Mouse (Mus musculus) gastrocnemius, postnatal 25 days (tissue): ENCODE data around the gene 2410137M14Rik. TPM values are rescaled to one million over a fixed set of nuclear protein-coding genes. Genes with fewer than 3 reads are reported as not detected.

Experiments
- DNase-seq: peaks from one replicate; pipeline ENCODE4 v3.0.0; 2022
- total RNA-seq, 2 experiments: library from RNA; stranded (reverse); gene quantifications; 1 replicate in 1 of 2; 2 replicates in 1 of 2; pipeline ENCODE4 v1.2.3; 2021

Gene 2410137M14Rik
- total RNA-seq, 2 experiments from 2014 or later, result not detected

DNA sequence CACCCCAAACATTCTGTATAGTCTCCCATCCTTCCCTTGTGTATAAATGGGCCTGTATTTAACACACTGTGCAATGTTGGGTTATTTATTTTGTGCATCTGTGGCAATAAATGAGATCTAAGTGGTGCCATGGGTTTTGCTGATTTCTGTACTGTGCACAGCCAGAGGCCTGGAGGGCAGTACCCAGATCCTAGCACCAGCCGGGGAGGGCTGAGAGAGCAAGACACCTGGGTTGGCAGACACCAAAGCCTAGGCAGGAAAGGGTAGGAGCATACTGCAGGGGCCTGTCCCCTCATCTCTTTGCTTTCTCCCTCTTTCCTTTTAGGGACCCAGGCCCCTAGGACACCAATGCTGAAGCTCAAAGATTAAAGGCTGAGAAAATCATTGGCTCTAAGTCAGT, 32.8 kb downstream of the 2410137M14Rik start:
- DNase-seq, result no peak

DNA sequence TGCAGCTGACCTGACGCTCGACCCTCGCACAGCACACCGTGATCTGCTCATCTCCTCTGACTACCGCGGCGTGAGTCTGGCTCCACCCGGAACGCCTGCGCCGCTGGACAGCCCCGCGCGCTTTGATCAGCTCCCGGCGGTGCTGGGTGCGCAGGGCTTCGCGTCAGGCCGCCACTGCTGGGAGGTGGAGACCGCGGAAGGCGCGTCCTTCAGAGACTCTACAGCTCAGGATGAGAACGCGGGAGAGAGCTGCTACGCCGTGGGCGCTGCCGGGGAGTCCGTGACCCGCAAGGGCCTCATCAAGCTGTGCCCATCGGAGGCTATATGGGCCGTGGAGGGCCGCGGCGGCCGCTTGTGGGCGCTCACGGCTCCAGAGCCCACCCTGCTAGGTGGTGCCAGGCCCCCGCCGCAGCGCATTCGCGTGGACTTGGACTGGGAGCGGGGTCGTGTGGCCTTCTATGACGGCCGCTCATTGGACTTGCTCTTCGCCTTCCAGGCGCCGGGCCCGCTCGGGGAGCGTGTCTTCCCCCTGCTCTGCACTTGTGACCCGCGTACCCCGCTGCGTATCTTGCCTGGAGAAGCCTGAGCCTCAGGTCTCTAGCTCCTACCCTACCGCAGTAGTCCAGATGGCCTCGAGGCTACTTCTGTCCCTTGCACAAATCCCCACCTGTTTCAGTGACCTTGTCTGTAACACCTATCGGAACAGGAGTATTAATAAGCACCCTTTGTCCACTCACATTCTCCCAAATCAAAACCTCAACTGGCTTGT, 33.8 kb downstream of the 2410137M14Rik start:
- peak; percentile 37 for DNase-seq

DNA sequence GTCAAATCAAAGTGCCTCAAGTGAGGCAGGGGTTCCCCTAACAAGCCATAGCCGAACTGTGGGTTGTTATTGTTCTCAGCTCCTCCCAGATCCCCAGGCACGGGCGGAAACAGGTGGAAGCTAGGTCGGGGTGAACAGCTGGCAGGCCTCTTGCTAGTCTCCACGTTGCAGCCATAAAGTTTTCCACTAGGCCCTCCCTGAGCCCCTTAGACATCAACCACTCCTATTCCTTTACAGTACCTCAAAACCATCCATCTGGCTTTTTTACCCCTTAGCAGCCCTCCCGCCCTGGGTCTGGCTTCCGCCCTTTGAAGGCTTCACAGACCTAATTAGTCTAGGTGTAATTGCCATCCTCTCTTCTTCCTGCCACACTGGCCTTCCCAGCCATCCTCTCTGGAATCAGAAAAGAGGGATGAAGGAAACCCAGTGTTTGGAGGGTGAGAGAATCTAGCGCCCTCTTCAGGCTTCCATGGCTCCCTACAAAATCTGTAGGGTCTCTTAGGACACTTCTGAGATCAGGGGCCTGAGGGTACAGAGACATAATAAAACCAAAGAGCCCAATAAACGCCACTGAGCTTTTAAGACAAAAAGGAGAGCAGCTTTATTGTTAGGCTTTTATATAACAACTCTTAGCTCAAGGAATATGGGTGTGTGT, 36.8 kb downstream of the 2410137M14Rik start:
- peak; percentile 13 for DNase-seq

- DNase-seq, result no peak
These were observed 37.3 kb downstream of the 2410137M14Rik start for GRCm38 (mm10) chr17:36943691-36944090.

- no peak for DNase-seq
These were observed 38.1 kb downstream of the 2410137M14Rik start, which contains the start of gene Rnf39 for GRCm38 (mm10) chr17:36942791-36943471. TSS of gene Rnf39 (plus strand) at chr17:36942918.

GRCm38 (mm10) chr17:36942391-36942790, 38.6 kb downstream of the 2410137M14Rik start:
- DNase-seq, result peak; percentile 13

- DNase-seq, result no peak
These were observed 43.0 kb downstream of the 2410137M14Rik start for GRCm38 (mm10) chr17:36938056-36938455.

GRCm38 (mm10) chr17:36931806-36932205, 49.2 kb downstream of the 2410137M14Rik start:
- DNase-seq, result no peak

- DNase-seq, result no peak
These were observed 49.9 kb downstream of the 2410137M14Rik start for GRCm38 (mm10) chr17:36931130-36931529.

DNA sequence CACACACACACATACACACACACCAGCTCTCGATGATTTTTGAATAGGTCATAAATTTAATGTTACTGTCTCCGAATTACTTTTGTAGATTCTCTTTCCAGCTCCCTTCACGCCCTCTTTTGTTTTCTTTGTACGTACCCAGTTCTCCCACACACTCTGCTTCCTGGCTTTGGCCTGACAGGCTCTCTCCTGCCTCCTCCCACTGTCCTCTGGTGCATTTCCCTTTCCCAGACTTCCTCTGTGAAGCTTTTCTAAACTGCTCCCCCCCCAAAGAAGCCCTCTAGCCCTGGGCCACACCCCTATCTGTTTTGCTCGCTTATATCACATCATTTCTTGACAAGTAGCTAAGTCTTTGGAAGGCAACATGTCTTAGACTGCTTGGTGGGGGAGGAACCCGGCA, 50.8 kb downstream of the 2410137M14Rik start:
- no peak for DNase-seq

GRCm38 (mm10) chr17:36929236-36929932, 51.7 kb downstream of the 2410137M14Rik start:
- DNase-seq, result no peak

Other genes starting within 250 kb of the 2410137M14Rik start
- not detected for gene H2-M10.5, start 208.3 kb downstream of the 2410137M14Rik start, total RNA-seq
- not detected for gene H2-M10.6, start 169.1 kb downstream of the 2410137M14Rik start, total RNA-seq
- 10 to 100 TPM; 15.2 to 16.7 TPM for gene Trim26, start 144.1 kb downstream of the 2410137M14Rik start, total RNA-seq
- not detected for gene Trim15, start 114.0 kb downstream of the 2410137M14Rik start, total RNA-seq
- under 1 TPM in 1 of 2 experiments, not detected in 1; 0.16 TPM for gene Trim10, start 111.7 kb downstream of the 2410137M14Rik start, total RNA-seq
- not detected for gene Trim40, start 91.1 kb downstream of the 2410137M14Rik start, total RNA-seq
- gene Trim31, start 83.1 kb downstream of the 2410137M14Rik start, total RNA-seq, result not detected
- under 1 TPM in 1 of 2 experiments, not detected in 1; 0.38 TPM for gene Rnf39, start 38.3 kb downstream of the 2410137M14Rik start, total RNA-seq
- 10 to 100 TPM; 47.3 to 64.5 TPM for gene Ppp1r11, start 29.5 kb downstream of the 2410137M14Rik start, total RNA-seq
- gene Znrd1, start 22.7 kb downstream of the 2410137M14Rik start, total RNA-seq, result 10 to 100 TPM; 18.0 to 20.6 TPM
- 10 to 100 TPM; 13.7 to 15.1 TPM for gene Znrd1as, start 22.6 kb downstream of the 2410137M14Rik start, total RNA-seq
- not detected for gene H2-M5, start 8.3 kb upstream of the 2410137M14Rik start, total RNA-seq
- gene Zfp57, start 19.9 kb upstream of the 2410137M14Rik start, total RNA-seq, result under 1 TPM; 0.78 to 0.82 TPM
- gene Mog, start 42.2 kb upstream of the 2410137M14Rik start, total RNA-seq, result not detected
- 10 to 100 TPM in 1 of 2 experiments, 1 to 10 TPM in 1; 8.8 to 11.0 TPM for gene Gabbr1, start 64.7 kb upstream of the 2410137M14Rik start, total RNA-seq
- gene Olfr90, start 107.3 kb upstream of the 2410137M14Rik start, total RNA-seq, result not detected
- not detected for gene Olfr91, start 117.0 kb upstream of the 2410137M14Rik start, total RNA-seq
- not detected for gene Olfr92, start 138.9 kb upstream of the 2410137M14Rik start, total RNA-seq
- gene Olfr93, start 180.3 kb upstream of the 2410137M14Rik start, total RNA-seq, result not detected
- gene Ubd, start 212.7 kb upstream of the 2410137M14Rik start, total RNA-seq, result not detected
- not detected for gene Olfr94, start 219.8 kb upstream of the 2410137M14Rik start, total RNA-seq
- gene Olfr95, start 231.9 kb upstream of the 2410137M14Rik start, total RNA-seq, result not detected
- gene Olfr96, start 238.9 kb upstream of the 2410137M14Rik start, total RNA-seq, result not detected